Mouse (Mus musculus): ENCODE measurements around the gene Hspa12b.

The Hspa12b gene

GRCm38 (mm10) chr2:131129836-131130235 lies 2.8 kb downstream of the Hspa12b start:
- no peak for DNase-seq

GRCm38 (mm10) chr2:131130849-131131248 lies 3.8 kb downstream of the Hspa12b start:
- no peak for DNase-seq

- no peak for DNase-seq
These were observed 5.2 kb downstream of the Hspa12b start for GRCm38 (mm10) chr2:131132111-131132888.

GRCm38 (mm10) chr2:131132930-131133547 lies 6.0 kb downstream of the Hspa12b start, which contains the start of gene Gm11037:
TSS of gene Gm11037 (plus strand) at chr2:131133497.
- DNase-seq, result no peak

- no peak for DNase-seq
These were observed 7.3 kb downstream of the Hspa12b start for GRCm38 (mm10) chr2:131134381-131134780.

- DNase-seq, result no peak
These were observed 7.8 kb downstream of the Hspa12b start for GRCm38 (mm10) chr2:131134826-131135400.

- DNase-seq, result no peak
These were observed 8.6 kb downstream of the Hspa12b start for GRCm38 (mm10) chr2:131135521-131136139.

GRCm38 (mm10) chr2:131138296-131138695 lies 11.2 kb downstream of the Hspa12b start:
- no peak for DNase-seq

GRCm38 (mm10) chr2:131138760-131139159 lies 11.7 kb downstream of the Hspa12b start:
- no peak for DNase-seq

GRCm38 (mm10) chr2:131139287-131139686 lies 12.2 kb downstream of the Hspa12b start:
- DNase-seq, result no peak

- no peak for DNase-seq
These were observed 12.9 kb downstream of the Hspa12b start for GRCm38 (mm10) chr2:131139886-131140532.

- DNase-seq, result no peak
These were observed 13.4 kb downstream of the Hspa12b start for GRCm38 (mm10) chr2:131140533-131140905.

GRCm38 (mm10) chr2:131141336-131141986 lies 14.4 kb downstream of the Hspa12b start:
- no peak for DNase-seq

- DNase-seq, result peak; percentile 38 to 49
These were observed 15.5 kb downstream of the Hspa12b start for GRCm38 (mm10) chr2:131142592-131142991.

- no peak for DNase-seq
These were observed 16.1 kb downstream of the Hspa12b start for GRCm38 (mm10) chr2:131143007-131143780.

- DNase-seq, result no peak
These were observed 18.0 kb downstream of the Hspa12b start for GRCm38 (mm10) chr2:131145121-131145520.

- DNase-seq, result no peak
These were observed 18.5 kb downstream of the Hspa12b start for GRCm38 (mm10) chr2:131145536-131145935.

GRCm38 (mm10) chr2:131146193-131147042 lies 19.3 kb downstream of the Hspa12b start:
- DNase-seq, result no peak

GRCm38 (mm10) chr2:131147043-131147365 lies 19.9 kb downstream of the Hspa12b start:
- no peak for DNase-seq

GRCm38 (mm10) chr2:131148353-131149253 lies 21.5 kb downstream of the Hspa12b start:
- no peak for DNase-seq
